Mouse (Mus musculus) left cerebral cortex, adult 6 months (tissue): ENCODE measurements around the gene Hdac9. TPM values are rescaled to one million over a fixed set of nuclear protein-coding genes. Genes with fewer than 3 reads are reported as not detected.

ENCODE experiments used
- long read RNA-seq, 2 experiments: library from polyadenylated mRNA; unstranded; transcript quantifications; one replicate each; pipeline ENCODE4 v2.0.0; 2019 to 2020
- polyA plus RNA-seq: library from polyadenylated mRNA; unstranded; fragments of <200 nt; fragmentation: Nextera tagmentation; gene quantifications from 2 replicates; pipeline ENCODE4 v1.2.3, GENCODE M21; 2021

The Hdac9 gene
- polyA plus RNA-seq, result 9.7 and 10.2 TPM in 2 replicates
- long read RNA-seq, experiment 1, partial matches to known transcripts, result 12 of 58 reads
- long read RNA-seq, experiment 1, other reads (novel, unspliced or antisense), result 45 of 58 reads
- long read RNA-seq, experiment 2, partial matches to known transcripts, result 3 of 12 reads
- long read RNA-seq, experiment 2, other reads (novel, unspliced or antisense), result 9 of 12 reads

GRCm38 (mm10) chr12:34916995-34917394 lies at the start of gene Hdac9:
Gene Hdac9, minus strand, starts transcription at chr12:34917095.

Other genes starting within 250 kb of the Hdac9 start
- not detected in 2 replicates for gene Prps1l1, start 67.7 kb upstream of the Hdac9 start, polyA plus RNA-seq
- 31.3 and 37.5 TPM in 2 replicates for gene Snx13, start 130.1 kb upstream of the Hdac9 start, polyA plus RNA-seq